Mouse (Mus musculus): ENCODE data around the gene Rps9.
"Not testable (repeated sequence)": the region's sequence is repeated elsewhere in the genome, so short reads cannot be mapped to it uniquely, and the experiment has no call there.

The Rps9 gene

DNA sequence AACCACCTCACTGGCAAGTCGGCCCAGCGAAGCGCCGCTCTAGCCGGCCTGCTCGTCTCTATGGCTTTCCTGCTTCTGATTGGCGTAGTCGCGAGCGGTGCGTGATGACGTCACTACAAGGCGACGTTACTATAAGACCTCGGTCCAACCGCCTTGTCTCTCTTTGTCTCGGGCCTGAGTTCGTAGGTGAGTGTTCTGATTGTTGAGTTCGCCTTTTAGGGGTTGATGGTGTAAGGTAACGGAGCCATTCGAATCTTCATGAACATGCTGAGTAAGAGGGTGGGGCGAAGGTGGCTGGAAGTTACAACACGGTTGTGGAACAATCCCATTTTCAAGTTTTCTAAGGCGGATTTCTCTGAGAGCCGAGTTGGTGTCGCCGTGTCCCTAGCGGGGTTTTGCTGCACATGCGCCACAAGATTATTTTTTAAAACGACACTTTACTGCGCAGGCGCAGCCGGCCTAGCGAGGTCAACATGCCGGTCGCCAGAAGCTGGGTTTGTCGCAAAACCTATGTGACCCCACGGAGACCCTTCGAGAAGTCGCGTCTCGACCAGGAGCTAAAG is at the start of gene Rps9:
Gene Rps9, plus strand, starts transcription at position 115 of the 563 bp plus-strand sequence.
- DNase-seq = peak; percentile 97

DNA sequence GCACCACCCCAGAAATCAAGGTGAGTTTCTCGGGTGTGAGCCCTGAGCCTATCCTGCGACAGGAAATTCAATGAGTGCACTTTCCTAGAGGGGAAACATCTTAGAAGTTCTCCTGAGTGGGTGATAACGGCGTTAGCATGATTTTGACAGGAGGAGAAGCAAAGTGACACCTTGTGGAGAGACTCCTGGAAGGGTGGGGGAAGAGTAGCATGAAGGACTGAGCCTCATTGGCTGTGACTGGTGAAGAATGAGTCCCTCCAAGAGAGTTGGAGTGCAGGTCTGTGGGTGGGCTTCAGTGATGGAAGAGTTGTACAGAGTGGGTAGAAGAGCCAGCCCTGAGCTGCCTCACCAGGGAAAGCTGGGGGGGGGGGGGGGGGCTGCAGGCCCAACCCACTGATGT is 46.8 kb upstream of the Rps9 start:
- no peak for DNase-seq

DNA sequence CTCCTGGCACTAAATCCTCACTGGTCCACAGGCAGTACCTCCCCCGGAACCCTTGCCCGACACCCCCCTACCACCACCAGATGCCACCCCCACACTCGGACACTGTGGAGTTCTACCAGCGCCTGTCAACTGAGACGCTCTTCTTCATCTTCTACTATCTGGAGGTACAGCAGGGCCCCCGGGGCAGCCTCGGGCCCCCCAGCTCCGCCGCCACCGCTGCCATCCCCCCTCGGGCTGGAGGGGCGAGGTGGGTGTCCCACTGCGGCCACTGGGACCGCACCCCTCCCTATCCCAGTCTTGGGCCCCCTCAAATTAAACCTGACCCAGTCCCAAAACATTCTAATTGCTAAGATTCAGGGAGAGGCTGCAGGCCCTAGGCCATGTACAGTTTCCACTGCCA is 45.2 kb upstream of the Rps9 start:
- DNase-seq = no peak

DNA sequence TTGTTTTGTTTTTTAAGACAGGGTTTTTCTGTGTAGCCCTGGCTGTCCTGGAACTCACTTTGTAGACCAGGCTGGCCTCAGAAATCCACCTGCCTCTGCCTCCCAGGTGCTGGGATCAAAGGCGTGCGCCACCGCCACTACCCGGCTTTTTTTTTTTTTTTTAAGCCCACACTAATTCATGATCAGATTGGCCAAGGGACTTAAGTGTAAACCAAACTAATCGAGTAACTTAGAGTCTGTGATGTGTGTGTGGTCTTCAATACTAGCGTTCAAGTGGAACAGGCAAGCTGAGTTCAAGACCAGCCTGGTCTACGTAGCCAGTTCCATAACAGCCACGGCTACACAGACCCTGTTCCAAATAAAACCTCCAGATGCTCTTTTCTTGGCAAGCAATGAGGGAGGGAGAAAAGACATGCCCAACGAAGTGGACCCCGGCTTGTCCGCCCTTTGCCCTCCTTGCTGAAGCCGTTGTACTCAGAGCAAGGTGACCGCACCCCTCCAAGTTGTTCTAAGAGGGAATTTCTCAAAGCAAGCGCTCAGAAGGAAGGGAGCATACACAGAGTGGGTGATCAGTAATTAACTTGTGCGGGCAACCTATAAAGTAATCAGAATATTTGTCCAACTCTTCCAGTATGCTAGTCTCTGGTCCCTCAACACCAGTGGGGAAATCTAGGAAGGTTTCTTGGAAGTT is 39.1 kb upstream of the Rps9 start:
- peak; percentile 37 for DNase-seq

DNA sequence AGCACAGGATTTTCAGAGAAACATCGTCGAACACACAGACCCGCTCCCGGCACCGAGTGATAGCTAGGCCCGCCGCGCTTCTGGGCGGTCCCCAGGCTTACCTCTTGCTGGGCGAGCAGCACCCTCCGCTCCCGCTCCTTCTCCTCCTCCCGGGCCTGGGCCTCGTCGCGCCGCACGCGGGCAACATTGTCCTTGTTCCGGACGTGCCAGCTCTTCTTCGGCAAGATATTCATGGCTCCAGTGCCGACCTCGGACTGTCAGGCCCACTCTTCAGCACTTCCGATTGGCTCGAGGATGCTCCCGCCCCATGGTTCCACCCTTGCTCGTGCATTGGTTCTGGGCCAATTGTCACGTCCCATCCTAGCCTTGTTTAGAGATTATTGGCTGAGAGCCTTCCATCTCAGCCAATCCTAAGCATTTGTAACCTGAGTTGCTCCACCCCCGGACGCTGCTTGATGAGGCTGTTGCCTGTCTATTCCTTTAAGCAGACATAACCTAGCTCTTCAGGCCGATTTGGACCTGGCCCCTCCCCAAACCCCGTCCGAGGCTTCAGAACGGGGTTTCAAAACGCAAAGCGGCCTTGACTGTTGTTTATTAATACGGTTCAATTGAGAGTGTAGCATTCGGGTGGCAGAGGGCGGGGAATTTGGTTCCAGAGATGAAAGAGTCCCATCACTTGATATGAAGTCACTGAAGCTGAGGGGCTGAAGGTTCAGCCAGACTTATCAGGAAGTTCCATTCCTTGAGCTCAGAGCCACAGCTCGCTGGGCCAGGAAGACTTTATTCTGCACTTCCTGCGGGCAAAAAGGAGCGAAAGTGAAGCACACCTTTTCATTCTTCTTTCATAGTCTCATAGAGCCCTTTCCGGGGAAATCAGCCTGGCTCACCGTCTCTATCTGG is 38.3 kb upstream of the Rps9 start, which contains the start of gene Leng1:
Gene Leng1, minus strand, starts transcription at position 626 of the 900 bp plus-strand sequence.
- peak; percentile 96 for DNase-seq

- DNase-seq = peak; percentile 24
Observed at GRCm38 (mm10) chr7:3666921-3667391, 36.8 kb upstream of the Rps9 start.

DNA sequence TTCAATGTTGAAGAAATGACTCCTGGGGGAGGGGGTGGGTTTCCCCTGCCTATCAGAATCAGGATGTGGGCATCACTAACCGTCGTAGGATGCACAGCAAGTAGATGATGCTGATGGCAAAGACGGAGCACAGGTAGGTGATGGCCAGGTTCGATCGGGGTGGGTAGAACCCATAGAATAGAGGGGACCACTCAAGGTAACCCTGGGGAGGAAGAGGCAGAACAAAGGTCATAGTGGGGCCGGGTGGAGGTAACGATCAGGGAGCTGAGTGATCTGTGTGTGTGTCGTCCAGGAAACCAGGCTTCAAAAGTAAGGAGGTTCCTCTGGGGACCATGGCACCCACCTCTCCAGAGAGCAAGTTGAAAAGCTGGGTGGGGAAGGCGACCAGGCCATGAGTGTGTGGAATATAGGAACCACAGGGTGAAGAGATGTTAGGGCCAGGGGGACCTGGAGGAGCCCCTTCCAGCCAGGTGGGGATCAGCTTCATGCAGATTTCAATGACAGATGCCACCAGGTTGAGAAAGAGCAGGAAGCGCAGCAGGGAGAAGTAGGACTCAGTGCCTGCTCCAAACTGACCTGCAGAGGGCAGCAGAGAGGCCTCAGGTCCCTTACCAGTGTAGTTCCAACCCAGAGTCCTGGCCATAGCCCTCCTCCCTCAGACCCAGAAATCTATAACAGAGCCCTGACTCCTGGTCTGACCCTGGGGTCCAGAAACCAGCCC is 29.1 kb upstream of the Rps9 start:
- DNase-seq = peak; percentile 86

- DNase-seq = no peak
Observed at GRCm38 (mm10) chr7:3675228-3675548, 28.6 kb upstream of the Rps9 start.

DNA sequence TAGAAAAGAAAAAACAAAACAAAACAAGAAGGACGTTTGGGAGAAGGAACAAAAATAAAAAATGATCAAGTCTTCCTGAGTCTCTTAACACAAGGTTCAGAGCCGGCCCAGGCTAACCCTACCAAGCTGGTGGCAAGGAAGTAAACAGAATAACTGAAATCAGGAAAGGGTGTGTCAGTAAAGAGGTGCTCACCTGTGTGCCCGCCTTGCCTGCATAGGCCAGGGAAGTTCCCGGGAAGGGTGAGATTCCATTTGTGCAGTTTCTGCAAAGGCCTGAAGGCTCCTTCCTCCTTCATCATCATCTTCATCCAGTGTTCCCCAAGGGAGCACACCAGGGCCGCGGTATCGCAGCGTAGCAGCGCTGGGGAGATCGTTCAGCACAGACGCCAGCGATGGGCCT is 27.4 kb upstream of the Rps9 start:
- no peak for DNase-seq

GRCm38 (mm10) chr7:3677342-3677741 is 26.5 kb upstream of the Rps9 start, which contains the start of gene Tmc4:
TSS of gene Tmc4 (minus strand) at chr7:3677553.
- no peak for DNase-seq

DNA sequence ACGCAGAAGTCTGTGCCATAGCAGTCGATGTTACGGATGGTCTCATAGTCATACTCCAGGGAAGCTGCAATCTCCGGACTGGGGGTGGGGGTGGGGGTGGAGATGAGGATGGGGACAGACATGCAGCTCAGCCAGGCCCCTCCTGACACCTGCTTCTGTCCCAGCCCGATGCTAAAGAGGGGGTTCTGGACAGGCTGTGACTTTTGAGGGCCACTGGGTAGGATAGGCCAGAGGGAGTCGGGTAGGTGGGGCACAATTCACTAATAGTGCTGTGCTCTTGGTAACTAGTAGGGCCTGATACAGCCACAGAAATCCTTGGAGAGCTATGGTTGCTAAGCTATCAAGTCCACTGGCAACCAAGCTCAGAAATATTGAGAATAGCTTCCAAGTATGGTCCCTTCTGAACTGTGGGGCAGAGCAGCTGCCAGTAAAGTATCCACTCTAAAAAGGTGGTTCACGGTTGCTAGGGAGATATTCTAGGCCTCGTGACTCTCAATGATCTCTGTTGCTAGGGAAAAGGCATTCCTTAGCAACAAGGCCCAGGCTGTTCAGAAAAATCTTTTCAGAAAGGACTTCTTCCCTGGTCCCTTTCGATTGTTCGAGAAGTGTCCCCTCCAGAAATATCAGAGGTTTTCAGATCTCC is 19.8 kb upstream of the Rps9 start:
- peak; percentile 19 for DNase-seq

DNA sequence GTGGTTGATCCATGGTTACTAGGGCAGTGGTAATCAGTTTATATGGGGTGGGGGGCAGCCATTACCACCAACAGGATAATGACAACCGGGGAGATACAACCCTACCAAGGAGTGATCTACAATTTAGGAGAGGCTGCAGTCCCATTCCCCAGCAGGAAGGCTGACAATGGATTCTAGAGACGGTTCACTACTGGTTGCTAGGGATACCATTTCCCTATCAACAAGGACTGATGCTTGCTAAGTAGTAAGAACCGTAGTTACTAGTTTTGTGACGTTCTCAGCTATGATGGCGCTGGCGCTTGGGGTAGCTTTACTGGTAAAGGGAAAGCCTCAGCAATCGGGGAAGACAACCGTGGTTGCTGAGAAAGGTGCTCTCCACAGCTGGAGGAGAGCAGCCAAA is 19.1 kb upstream of the Rps9 start:
- DNase-seq = no peak

GRCm38 (mm10) chr7:3685400-3686187 is 18.2 kb upstream of the Rps9 start:
- DNase-seq = no peak

- no peak for DNase-seq
Observed at GRCm38 (mm10) chr7:3691919-3692318, 11.9 kb upstream of the Rps9 start.

DNA sequence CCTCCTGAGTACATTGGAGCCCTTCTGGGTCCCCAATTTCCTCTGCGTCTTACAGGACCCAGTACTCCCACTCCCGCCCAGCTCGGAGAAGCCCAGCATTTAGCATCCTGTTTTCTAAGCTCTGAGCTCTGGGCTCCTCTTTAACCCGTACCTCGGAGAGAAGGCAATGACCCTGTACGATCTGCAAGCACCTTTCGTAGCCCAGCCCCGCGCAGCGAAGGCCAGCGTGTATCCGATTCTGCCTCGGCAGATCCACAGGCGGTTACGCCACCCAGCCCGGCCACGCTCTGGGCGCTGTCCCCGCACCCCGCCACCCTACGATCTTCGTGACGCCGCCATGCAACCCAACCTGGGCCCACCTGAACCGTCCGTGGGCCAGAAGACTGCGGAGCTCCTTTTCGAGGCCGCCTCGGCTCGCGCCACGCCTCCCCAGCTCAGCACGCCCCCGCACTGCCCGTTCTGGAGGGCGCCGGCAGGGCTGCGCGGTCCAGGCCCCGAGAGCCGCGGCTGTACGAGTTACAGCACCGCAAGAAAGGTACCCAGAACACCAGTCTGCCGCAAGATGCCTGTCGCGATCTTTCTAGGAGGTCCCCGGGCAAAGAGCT is 11.3 kb upstream of the Rps9 start, which contains the start of gene Tsen34:
Gene Tsen34, plus strand, starts transcription at position 482 of the 605 bp plus-strand sequence.
- DNase-seq = no peak

- peak; percentile 97 for DNase-seq
Observed at GRCm38 (mm10) chr7:3692987-3693808, 10.6 kb upstream of the Rps9 start, which contains the start of gene Mboat7. TSS of gene Mboat7 (minus strand) at chr7:3693523.

GRCm38 (mm10) chr7:3693809-3694075 is 10.1 kb upstream of the Rps9 start:
- no peak for DNase-seq

- peak; percentile 92 for DNase-seq
Observed at GRCm38 (mm10) chr7:3694076-3694948, 9.5 kb upstream of the Rps9 start.

- DNase-seq = not testable (repeated sequence)
Observed at GRCm38 (mm10) chr7:3694949-3695305, 8.9 kb upstream of the Rps9 start.

All from embryo, embryonic 11 days (tissue).